Mouse (Mus musculus) myocyte (in vitro differentiated cells): ENCODE results near the gene Tpsg1.

Source experiments
- E2F4 ChIP-seq: IDR thresholded peaks from one replicate; pipeline ENCODE4 v1.6.1; 2011; ENCODE audit warnings: mild to moderate bottlenecking, control low read depth, moderate library complexity; ENCODE audit not compliant: insufficient read depth
- MYOD1 ChIP-seq, 3 experiments: IDR thresholded peaks; one replicate each; pipeline ENCODE4 v1.6.1; 2011; ENCODE audit warnings: control low read depth in 2 of 3, low read depth in 2 of 3, mild to moderate bottlenecking in 2 of 3, moderate library complexity in 1 of 3; ENCODE audit not compliant: insufficient read length in 2 of 3, control insufficient read depth in 1 of 3
- POLR2A ChIP-seq: IDR thresholded peaks from one replicate; pipeline ENCODE4 v1.6.1; 2011; ENCODE audit warnings: low read depth, mild to moderate bottlenecking, control low read depth, moderate library complexity; ENCODE audit not compliant: insufficient read length
- POLR2AphosphoS2 ChIP-seq: IDR thresholded peaks from one replicate; pipeline ENCODE4 v1.6.1; 2011; ENCODE audit warnings: low read depth, control low read depth; ENCODE audit not compliant: insufficient read length
- TCF3 ChIP-seq: IDR thresholded peaks from one replicate; pipeline ENCODE4 v1.6.1; 2011; ENCODE audit warnings: low read depth, control low read depth; ENCODE audit not compliant: insufficient read length
- USF1 ChIP-seq: IDR thresholded peaks from one replicate; pipeline ENCODE4 v1.6.1; 2011; ENCODE audit warnings: low read depth, mild to moderate bottlenecking, control low read depth, moderate library complexity

- no peak for TF ChIP-seq POLR2A
- TF ChIP-seq USF1 = no peak
- no peak for TF ChIP-seq POLR2AphosphoS2
- no peak for TF ChIP-seq MYOD1 (IDR thresholded peaks at IDR 0.05; ENCODE audit: control insufficient read depth in 1 of 3, insufficient read length in 2 of 3, low read depth in 2 of 3)
- TF ChIP-seq E2F4 = no peak
- TF ChIP-seq TCF3 = no peak
These were observed 3.4 kb downstream of the Tpsg1 start for GRCm38 (mm10) chr17:25372491-25372890.
